Mouse (Mus musculus) right cerebral cortex, postnatal 14 days (tissue): ENCODE measurements around the gene Rab43.

Source experiments
- DNase-seq: peaks from one replicate; pipeline ENCODE4 v3.0.0; 2022

Gene Rab43

GRCm38 (mm10) chr6:87746059-87746458 is 65.9 kb downstream of the Rab43 start:
- DNase-seq: no peak

GRCm38 (mm10) chr6:87745301-87745700 is 66.7 kb downstream of the Rab43 start:
- no peak for DNase-seq

- DNase-seq: no peak
Measured at GRCm38 (mm10) chr6:87744632-87745031, 67.3 kb downstream of the Rab43 start.

- no peak for DNase-seq
Measured at GRCm38 (mm10) chr6:87743281-87743680, 68.7 kb downstream of the Rab43 start.

GRCm38 (mm10) chr6:87742804-87743203 is 69.2 kb downstream of the Rab43 start:
- no peak for DNase-seq

GRCm38 (mm10) chr6:87741978-87742377 is 70.0 kb downstream of the Rab43 start:
- no peak for DNase-seq

GRCm38 (mm10) chr6:87740496-87740895 is 71.5 kb downstream of the Rab43 start:
- DNase-seq: no peak

- no peak for DNase-seq
Measured at GRCm38 (mm10) chr6:87739898-87740297, 72.1 kb downstream of the Rab43 start.
